Mouse (Mus musculus): ENCODE results near the gene Neu3.
"Not testable (repeated sequence)": the region's sequence is repeated elsewhere in the genome, so short reads cannot be mapped to it uniquely, and the experiment has no call there.

The Neu3 gene

DNA sequence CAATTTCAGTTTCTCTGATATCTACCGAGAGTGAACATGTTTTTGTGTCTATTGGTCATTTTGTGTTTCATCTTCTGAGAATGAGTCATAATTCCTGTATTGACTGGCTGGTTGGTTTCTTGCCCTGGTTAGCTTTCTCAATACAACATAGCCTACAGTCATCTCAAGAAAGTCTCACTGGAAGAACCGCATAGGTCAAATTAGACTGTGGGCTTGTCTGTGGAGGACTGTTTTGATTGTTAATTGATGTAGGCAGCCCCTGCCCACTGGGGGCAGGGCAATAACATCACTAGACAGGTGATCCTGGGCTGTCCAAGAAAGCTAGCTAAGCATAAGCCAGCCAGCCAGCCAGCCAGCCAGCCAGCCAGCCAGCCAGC, 5.6 kb upstream of the Neu3 start:
- DNase-seq = no peak

DNA sequence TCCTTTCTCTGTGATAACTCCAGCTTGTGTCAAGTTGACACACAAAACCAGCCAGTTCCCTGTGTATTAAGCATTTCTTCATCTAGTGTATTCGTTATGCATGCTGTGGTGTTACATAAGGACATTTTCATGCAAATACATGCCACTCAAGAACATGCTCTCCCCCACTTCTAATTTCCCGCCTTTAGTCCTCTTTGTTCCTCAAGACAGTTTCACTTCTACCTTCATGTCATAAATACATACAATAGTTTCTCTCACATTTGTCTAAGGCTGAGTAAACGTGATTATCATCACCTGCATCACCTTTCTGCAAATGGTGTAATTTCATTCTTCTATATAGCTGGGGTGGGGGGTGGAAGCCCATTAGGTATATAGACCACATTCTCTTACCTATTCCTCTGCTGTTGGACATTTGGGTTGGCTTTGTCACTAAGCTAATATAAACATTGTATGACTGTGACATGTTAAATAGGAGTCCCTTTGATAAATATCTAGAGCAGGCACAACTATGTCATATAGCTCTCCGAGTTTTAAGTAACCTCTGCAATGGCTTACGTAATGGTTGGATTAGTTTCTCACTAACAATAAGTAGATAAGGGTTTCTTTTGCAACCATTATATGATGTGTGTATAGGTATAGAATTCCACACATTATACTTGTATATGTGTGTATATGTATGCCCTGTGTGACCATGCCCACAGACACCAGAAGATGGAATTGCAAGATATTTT, 5.1 kb upstream of the Neu3 start:
- no peak for DNase-seq

DNA sequence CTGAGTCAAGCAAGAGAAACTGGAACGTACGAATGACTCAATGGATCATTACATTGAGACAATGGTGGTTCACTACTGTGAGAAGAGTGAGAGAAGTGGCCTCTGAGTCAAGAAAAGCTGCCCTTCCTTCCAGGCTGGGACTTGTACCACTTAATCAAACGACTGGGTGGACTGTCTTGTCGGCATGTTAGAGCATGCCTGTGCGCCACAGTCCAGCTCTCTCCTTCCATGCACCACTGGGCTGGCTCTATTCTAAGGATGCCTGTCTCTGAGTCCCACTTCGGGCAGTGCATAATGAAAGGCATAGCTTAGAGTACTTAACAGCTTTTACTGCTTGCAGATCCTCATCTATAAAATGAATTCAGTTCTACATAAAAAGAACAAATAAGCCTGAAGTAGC, 2.1 kb downstream of the Neu3 start:
- DNase-seq = no peak

DNA sequence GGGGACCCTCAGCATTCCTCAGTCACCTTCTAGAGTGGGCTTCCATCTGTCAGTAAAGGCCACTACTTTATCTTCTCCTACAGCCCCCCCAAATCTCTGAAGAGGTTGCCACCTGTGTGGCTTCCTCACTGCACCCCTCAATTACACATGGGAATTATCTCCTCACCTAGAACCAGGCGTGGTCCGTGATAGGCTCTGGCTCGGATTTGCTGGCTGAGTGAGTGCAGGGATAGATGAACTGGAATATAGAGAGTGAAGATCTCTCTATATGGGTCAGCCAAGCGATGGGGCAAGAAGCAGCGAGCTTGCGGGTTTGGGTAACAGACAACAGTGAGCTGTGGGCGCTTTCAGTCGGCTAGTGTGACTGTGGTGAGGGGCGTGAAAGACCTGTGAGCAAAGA, 2.7 kb downstream of the Neu3 start:
- DNase-seq = no peak

DNA sequence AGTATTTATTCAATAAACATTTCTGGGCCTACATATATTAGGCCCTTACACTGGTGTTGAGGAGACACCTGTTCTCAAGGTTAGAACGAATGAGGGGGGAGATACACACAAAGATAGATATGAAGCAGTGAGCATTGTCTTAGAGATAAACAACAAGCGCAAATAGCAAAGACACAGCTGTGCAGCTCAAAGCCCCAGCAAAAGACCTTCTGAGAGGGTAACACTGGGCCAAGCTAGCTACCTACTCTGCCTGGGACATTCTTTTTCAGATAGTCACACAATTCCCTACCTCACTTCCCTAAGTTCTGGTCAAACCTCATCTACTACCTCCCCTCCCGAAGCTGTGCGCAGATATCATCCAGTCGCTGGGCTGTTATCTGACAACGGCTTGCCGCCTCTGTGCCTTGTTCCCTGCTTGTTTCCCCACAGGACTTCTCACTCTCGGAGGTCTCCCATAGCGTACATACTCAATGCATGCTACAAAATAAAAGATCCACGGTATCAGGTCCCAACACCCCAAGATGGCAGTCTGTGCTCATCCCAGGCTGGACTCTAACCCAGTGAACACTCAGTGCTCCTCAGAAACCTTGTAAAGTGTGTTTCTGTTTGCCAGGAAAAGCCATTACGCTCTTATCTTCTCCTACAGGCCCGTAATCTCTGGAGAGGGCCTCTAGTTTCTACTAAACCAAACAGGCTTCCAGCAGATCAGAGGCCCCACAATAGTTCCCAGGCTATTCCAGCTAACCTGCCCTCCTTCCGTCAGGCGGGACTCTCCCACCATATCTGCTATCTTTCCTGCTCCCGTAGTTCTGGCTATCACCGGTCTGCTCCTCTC, 3.4 kb downstream of the Neu3 start:
- DNase-seq = no peak

DNA sequence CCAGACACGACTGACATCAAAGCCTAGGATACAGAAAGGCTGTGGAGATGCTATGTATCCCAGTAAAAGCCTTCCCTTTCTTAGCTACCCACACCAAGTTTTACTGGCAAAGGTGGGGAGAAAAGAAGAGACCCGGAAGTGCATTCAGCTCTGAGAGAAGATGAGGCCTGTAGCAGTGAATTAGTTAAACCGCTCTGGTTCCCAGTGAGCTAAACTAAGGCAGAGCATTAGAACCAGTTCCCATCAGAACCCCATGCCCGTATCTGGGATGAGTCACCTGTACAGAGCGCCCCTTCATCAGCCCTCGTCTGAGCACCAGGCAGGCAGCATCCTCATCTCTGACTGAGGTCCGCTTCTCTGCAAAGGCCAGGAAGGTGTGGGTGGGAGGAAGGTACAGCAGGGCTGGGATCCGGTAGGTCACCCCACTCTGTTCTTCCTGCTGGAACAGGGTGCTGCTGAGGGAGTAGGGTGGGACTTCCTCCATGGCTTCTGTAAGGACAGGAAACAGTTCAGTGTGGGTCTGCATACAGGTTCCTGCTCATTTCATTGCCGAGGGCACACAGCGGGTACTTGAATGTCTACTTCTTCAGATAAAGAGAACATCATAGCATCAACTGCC, 5.1 kb downstream of the Neu3 start:
- DNase-seq = no peak

DNA sequence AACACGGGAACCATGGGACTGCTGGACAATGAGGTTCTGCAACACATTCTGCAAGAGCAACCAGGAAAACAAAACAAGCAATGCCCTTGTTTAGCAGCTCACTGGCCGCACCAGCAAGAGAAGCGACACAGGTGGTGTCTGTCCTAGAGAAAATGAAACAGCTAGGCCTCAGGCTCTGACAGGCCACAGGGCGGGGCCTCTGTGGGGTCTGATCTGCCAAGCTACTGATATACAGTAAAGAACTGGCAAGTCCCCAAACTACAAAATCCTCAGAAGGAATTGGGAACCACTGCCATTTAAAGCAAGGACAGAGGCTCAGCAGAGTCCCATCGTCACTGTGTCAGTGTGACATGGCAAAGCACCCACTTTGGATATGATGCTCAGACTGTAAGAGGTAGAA, 5.8 kb downstream of the Neu3 start:
- DNase-seq = no peak

DNA sequence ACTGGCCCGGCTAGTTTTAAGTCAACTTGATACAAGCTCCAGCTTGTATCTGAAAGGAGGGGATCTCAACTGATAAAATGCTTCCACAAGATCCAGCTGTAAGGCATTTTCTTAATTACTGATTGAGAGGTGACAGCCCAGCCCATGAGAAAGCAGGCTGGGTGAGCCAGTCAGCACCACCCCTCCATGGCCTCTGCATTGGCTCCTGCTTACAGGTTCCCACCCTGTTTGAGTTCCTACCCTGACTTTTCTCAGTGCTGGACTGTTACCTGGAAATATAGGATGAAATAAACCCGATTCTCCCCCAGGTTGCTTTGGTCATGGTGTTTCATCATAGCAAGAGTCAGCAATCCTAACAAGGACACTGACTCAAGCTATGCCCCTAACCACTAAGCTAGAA, 6.3 kb downstream of the Neu3 start:
- no peak for DNase-seq

DNA sequence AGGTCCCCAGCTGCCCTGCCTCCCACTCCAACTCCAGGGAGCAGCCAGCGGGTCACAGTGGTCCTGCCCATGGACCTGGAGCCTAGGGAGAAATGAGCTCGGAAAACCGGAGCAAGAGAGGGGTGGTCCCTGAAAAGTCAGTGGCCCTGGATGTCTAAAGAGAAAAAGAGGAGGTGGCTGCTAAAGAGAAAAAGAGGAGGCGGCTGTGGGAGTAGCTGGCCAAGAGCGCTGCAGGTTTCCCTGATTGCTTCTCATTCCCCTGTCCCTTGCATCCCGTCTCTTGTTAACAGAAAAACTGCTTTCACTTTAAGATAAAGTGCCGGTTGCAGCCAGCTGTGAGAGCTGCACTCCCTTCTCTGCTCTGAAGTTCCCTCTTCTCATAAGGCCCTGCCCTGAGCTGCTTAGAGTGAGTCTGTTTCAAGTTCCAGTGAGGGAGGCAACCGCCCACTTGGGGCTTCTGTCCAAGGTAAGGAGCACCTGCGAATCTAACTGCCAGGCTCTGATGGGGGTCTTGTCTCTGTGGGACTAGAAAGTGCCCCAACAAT, 10.0 kb downstream of the Neu3 start:
- DNase-seq = peak; percentile 22

DNA sequence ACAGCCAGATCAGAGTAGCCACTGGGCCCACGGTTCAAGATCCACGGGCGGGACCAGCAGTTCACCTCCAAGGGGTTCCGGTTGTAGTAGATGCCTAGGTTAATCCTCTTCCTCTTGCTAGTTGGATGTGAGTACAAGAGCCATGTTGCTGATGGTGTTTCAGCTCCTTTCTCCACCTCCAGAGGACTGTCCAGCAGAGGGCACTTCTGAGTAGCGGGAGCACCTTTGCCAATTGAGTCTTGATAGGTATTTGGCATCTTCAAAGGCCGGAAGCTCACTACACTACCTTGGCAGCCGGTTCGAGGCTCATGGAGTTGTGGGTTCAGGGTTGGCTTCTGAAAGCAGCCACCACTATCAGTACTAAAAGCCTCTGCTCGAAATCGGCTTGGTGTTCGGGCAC, 14.8 kb downstream of the Neu3 start:
- DNase-seq = peak; percentile 57

DNA sequence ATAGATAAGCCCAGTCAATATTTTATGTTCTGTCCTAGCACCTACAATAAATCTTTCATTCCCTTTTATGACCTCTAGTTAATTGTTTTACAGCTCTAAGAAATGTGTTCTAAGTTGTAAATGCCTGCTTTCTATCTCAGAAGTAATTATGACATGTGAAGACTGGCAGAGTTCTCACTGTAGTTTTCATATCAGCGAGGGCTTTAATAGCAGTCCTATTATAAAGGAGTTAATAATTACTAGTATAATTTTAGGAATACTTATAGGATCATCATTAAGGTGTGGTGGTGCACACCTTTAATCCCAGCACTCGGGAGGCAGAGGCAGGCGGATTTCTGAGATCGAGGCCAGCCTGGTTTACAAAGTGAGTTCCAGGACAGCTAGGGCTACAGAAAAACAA, 16.6 kb downstream of the Neu3 start:
- DNase-seq = no peak

DNA sequence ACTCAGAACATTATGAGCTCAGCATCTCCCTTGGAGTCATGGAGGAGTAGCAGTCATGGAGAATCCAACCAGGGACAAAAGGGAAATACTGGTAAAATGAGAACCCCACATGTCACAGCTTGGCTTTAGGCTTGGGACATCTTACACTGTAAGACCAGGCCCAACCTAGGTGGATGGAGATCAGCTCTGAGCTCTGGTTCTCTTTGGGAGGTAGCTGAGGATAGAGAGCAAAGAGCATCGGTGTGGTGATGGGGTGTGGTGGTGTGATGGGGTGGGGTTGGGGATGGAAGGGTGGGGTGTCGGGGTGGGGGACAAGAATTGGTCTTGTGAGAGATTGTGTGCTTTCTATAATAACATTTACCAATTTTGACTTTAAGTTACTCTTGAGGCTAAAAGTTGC, 17.4 kb downstream of the Neu3 start:
- DNase-seq = no peak

DNA sequence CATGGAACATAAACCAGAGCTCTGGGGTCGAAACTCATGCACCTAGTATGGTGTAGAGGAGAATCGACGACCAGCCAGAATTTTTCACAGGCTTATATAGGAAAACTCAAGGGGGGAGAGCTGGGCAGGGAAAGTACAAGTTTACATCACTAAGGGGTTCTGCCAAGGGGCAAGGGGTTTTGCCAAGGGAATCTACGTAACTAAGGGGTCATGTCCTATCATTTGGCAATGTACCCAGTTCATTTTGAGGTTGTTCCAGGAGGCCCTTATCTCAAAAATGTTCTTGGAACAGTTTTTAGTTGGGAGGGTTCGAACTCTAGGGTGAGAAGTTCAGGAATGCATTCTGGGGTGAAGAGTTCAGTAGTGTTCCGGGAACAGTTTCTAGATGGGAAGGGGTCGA, 21.2 kb downstream of the Neu3 start:
- not testable (repeated sequence) for DNase-seq

DNA sequence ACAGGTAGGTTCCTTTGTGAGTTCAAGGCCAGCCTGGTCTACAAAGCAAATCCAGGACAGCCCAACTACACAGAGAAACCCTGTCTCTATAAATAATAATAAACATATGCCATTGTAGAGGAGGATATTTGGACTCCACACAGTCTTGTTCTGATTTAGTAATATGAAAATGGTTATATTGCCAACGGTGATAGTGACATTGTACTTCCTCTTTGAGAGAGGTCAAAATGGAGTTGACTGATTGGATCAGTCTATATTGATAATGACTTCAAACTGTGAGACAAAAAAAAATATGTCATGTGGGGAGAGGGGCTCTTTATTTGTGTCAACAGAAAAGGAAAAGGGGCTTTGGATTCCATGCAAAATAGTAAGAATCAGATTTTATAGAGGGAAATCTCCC, 22.9 kb downstream of the Neu3 start:
- no peak for DNase-seq

DNA sequence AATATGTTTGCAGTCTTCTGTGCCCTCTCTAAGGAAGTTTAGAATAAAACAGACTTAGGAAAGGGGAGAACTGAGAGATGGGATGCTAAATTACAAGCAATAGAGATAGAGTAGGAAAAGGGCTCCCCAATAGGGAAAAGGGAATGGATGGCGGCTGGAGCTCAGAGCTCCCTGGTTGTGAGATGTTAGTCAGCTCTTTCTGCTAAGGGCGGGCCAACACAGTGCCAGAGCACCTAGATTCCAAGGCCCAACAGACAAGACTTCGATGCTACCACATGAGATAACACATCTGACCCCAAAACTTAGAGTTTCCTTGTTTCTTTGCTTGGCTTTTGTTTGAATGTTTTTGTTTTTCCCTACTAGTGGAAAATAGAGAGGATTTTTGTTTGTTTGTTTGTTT, 24.2 kb downstream of the Neu3 start:
- DNase-seq = not testable (repeated sequence)

DNA sequence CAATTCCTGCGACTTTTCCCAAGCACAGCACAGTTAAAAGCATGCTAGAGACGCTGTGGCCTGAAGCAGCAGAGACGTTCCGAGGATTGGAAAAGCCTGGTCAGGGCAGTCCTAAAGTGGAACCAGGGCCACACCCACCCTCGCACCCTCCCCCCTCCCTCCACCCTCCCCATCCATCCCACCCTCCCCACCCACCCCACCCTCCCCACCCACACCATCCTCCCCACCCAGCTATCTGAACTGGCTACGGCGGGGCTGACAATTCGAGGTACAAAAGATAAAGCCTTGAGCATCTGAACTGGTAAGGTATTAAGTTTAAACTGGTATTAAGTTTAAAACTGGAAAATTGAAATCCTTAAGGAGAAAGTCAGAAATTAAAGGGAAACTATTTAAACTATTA, 24.7 kb downstream of the Neu3 start:
- DNase-seq = no peak

DNA sequence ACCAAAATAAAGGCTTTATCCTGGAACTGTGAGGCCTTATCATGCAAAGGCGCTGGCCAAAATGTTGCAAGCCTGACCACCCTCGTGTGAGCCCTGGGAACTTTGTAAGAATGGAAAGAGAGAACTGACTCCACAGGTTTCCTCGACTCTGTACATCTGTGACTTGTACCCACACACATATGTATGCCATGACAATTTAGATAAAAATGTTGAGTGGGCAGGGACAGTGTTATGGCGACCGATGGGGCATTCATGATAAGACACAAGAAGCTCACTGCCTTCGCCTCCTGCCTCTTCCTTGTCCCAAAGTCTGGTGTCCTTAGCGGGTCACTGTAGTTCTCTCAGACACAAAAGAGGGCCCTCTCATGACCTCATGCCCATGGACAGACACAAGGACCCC, 29.1 kb downstream of the Neu3 start:
- DNase-seq = no peak

DNA sequence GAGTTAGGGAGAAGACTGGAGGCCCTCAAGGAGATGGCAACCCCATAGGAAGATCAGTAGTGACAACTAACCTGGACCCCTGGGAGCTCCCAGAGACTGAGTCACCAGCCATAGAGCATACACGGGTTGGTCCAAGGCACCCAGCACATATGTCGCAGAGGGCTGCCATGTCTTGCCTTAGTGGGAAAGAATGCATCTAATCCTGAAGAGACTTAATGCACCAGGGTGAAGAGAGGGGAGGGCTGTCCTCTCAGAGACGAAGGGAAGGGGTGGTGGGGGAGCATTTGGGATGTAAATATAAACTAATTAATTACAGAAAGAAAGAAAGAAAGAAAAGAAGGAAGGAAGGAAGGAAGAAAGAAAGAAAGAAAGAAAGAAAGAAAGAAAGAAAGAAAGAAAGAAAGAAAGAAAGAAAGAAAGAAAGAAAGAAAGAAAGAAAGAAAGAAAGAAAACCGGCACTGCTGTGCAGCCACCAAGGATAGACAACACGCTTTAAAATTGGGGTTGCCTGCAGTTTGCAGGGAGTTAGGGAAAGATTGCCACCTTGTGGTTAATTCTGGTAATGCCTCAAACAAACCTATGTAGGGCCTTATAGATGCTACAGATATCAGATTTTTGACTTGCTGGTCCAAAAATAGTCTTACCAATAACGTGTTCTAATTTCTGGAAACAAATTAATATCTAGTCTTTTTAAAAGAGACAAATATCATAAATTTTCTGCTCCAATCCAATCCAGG, 30.1 kb downstream of the Neu3 start:
- peak; percentile 83 for DNase-seq

DNA sequence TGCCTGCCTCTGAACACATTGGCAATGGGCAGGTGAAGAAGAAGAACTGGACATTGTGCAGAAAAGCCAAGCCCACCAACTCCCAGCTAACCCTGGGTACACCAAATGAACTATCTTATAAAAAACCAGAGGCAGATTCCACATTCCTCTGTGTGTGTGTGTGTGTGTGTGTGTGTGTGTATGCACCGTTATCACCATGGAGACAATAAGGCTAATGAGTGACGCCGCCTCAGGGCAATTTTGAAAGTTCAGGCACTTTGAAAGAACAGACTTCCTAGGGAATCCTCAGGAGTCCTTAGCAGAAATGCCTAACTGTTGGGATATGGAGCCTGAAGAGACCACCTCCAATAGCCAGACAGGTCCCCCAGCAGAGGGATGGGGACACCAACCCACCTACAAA, 31.0 kb downstream of the Neu3 start:
- DNase-seq = no peak

DNA sequence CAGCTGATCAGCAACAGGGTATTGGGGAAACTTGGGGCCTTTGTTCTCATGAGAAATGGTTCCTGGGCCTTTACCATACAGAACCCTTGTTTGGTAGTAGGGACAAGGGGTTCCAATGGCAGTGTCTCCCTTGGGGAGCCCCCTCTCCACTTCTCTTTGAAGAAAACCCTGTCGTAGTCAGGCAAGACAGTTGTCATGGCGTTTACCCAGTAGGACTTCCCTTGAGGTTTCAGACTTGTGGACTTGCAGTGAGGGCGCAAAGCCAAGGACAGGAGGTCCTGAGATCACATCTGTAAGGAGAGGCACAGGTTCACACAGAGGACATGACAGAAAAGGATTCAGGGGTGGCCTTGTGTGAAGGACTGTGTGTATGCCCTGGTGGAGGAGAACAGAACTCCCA, 31.7 kb downstream of the Neu3 start:
- no peak for DNase-seq

DNA sequence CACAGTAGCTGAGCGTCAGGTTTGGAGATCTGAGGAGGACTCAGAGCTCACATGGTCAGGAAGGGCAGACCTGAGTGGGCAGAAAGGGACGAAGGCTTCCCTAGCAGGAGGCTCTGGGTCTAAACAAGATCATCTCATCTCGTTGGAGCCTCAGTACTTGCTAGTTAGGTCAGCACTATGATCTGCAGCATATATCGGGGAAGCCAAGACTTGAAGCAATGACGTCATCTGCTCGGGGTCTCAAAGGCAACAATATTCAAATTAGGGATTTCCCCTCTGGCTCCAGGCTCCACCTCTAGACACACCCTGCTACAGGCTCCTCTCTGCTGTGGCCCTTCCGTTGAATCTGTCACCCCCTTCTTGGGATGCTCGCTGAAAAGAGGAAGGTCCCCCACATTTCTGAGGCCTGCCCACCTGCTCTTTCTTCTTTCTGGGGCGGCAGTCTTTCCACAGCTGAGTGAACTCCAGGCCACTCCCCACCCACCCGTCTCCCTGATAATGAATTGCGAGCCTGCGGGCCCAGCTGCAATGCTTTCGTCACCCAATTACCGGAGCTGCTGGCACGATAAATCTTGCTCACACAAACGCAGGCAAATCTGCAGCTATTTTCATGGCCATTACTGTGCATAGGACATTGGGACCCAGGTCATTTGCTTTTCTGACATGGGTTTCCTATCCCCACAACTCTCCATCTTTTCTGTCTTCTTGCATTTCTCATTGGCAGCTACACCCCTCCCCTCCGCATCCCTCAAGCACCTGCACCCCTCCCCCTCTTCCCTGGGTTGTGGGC, 32.8 kb downstream of the Neu3 start:
- peak; percentile 23 for DNase-seq

DNA sequence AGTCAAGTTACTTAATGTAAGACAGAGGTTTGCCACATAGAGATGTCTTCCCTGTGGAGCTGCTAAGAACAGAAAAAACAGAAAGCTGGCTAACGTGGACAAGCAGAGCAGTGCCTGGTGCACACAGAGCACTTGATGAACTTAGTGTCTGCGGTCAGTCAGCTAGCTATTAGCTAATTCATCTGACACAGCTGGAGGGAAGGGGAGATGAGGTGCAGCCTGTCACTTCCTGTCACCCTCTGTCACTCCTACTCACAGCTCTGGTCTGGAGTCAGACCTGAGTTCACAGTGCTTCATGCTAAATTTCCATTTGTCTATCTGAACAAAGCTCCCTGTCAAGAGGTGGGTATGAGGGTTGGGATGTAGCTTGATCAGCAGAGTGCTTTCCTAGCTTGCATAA, 34.1 kb downstream of the Neu3 start:
- DNase-seq = no peak

Measured in lung, postnatal 10 days (tissue).